ENCODE assay signal across 8 mouse cellular contexts in genomic region chr13:112659986-112660573, GRCm38 (mm10). TPM values are rescaled to one million over a fixed set of nuclear protein-coding genes. Genes with fewer than 3 reads are reported as not detected.
DNase-seq lines count a peak whose midpoint lies in the region; ATAC-seq and TF ChIP-seq lines count a peak whose summit lies in the region.

No protein-coding gene starts in this region.

- peak overlapping the region; percentile 47 for H3K9ac ChIP-seq in heart, adult 2 months (ENCODE audit: low read depth, low read length)
- H3K9ac ChIP-seq in CH12.LX (ENCODE audit: insufficient read depth, low read depth): peak overlapping the region; percentile 22; the same call in 1 of the 2 replicates
- H3K9ac ChIP-seq in forebrain, embryonic 12.5 days: peak overlapping the region; percentile 77; the same call in 1 of the 2 replicates
- H3K9ac ChIP-seq in liver, embryonic 13.5 days: peak overlapping the region; percentile 93

- H3K9me3 ChIP-seq in CH12.LX (replicated peaks; ENCODE audit: low read length): no peaks in the 10 kb centered on the region
- H3K9me3 ChIP-seq in forebrain, embryonic 12.5 days: no peaks in the 10 kb centered on the region
- no peaks in the 10 kb centered on the region for H3K9me3 ChIP-seq in liver, embryonic 13.5 days (replicated peaks)

- H3K4me2 ChIP-seq in CH12.LX (ENCODE audit: insufficient read depth, low read depth, poor library complexity, severe bottlenecking): peak overlapping the region; percentile 57; the same call in 1 of the 2 replicates
- peak overlapping the region; percentile 82 for H3K4me2 ChIP-seq in forebrain, embryonic 12.5 days
- peak overlapping the region; percentile 83 for H3K4me2 ChIP-seq in liver, embryonic 13.5 days

- H3K4me1 ChIP-seq in heart, adult 2 months (ENCODE audit: control insufficient read depth, insufficient read depth, low read length): peaks cover 3% of the 10 kb centered on the region; the same call in 1 of the 2 replicates
- peaks cover 2 to 34% of the 10 kb centered on the region in 2 experiments; a peak in 3 of 4 replicates for H3K4me1 ChIP-seq in CH12.LX (ENCODE audit: control insufficient read depth in 1 of 2, insufficient read depth in 2 of 2)
- H3K4me1 ChIP-seq in forebrain, embryonic 12.5 days: peaks cover 11% of the 10 kb centered on the region
- H3K4me1 ChIP-seq in liver, embryonic 13.5 days (replicated peaks): peaks cover 26% of the 10 kb centered on the region

- dilution Hi-C loops in CH12.LX (cut with MboI; ENCODE audit: extremely low pct_ligation_motif_present, extremely low pct_unique_long_range_greater_than_20kb, low sequenced_read_pairs): no loop called here

- H3K36me3 ChIP-seq in heart, adult 2 months (ENCODE audit: control insufficient read depth, insufficient read depth, low read length): no peaks in the 10 kb centered on the region
- no peaks in the 10 kb centered on the region for H3K36me3 ChIP-seq in CH12.LX (replicated peaks in 1 of 2; ENCODE audit: control insufficient read depth in 1 of 2, insufficient read depth in 1 of 2, low read length in 1 of 2)
- no peaks in the 10 kb centered on the region for H3K36me3 ChIP-seq in forebrain, embryonic 12.5 days (replicated peaks)
- no peaks in the 10 kb centered on the region for H3K36me3 ChIP-seq in liver, embryonic 13.5 days

- WGBS in heart, adult 2 months: 2% methylated on average over 10 of the region's 10 CpGs
- 3% methylated on average over 10 of the region's 10 CpGs for WGBS in forebrain, embryonic 12.5 days
- whole genome bisulfite sequencing in liver, embryonic 13.5 days (ENCODE audit: insufficient replicate concordance): 3% methylated on average over 10 of the region's 10 CpGs

- no peaks in the 10 kb centered on the region for H3K79me2 ChIP-seq in heart, adult 2 months (replicated peaks; ENCODE audit: control insufficient read depth, insufficient read depth, low read length)
- H3K79me2 ChIP-seq in CH12.LX (replicated peaks; ENCODE audit: control insufficient read depth, extremely low read depth, insufficient read depth, poor library complexity, severe bottlenecking): no peaks in the 10 kb centered on the region; the same call in 1 of the 2 replicates

- ATAC-seq in forebrain, embryonic 12.5 days (ENCODE audit: low FRiP score): peak; percentile 37
- peak; percentile 6; the same call in 1 of the 2 replicates for ATAC-seq in liver, embryonic 13.5 days (ENCODE audit: low read depth)

- DNase-seq in heart, adult 2 months: no peak
- no peak for DNase-seq in heart, adult 9 months (ENCODE audit: low spot score in 2 of 2)
- DNase-seq in CH12.LX (ENCODE audit: extremely low read depth): no peak
- DNase-seq in liver, embryonic 13.5 days: no peak
- no peak for DNase-seq in adrenal gland, adult (ENCODE audit: inconsistent age in 2 of 2, low spot score in 1 of 2)
- DNase-seq in gastrocnemius, postnatal 4 days (ENCODE audit: low spot score in 2 of 2): no peak
- DNase-seq in cerebellum, adult 8-10 months: no peak

- TF ChIP-seq CTCF in heart, adult 2 months (IDR thresholded peaks at IDR 0.05): no peak
- no peak for TF ChIP-seq CTCF in CH12.LX (conservative IDR thresholded peaks at IDR 0.05 in 1 of 2, IDR thresholded peaks at IDR 0.05 in 1 of 2; ENCODE audit: low read depth in 2 of 2, low read length in 2 of 2)

- H3K27ac ChIP-seq in heart, adult 2 months: peak overlapping the region; percentile 57; the same call in 1 of the 2 replicates
- H3K27ac ChIP-seq in CH12.LX (ENCODE audit: insufficient read depth, low read depth): no peak overlapping the region
- H3K27ac ChIP-seq in forebrain, embryonic 12.5 days: no peak overlapping the region
- H3K27ac ChIP-seq in liver, embryonic 13.5 days: 0 out of 2 replicates have a peak overlapping the region, but pooled peaks have one; percentile 41

- H3K27me3 ChIP-seq in heart, adult 2 months (ENCODE audit: control insufficient read depth, insufficient read depth, low read length): no peaks in the 10 kb centered on the region
- no peaks in the 10 kb centered on the region for H3K27me3 ChIP-seq in CH12.LX (replicated peaks)
- H3K27me3 ChIP-seq in forebrain, embryonic 12.5 days: no peaks in the 10 kb centered on the region
- no peaks in the 10 kb centered on the region for H3K27me3 ChIP-seq in liver, embryonic 13.5 days

- TF ChIP-seq EP300 in heart, adult 2 months (IDR thresholded peaks at IDR 0.05; ENCODE audit: insufficient read depth, low read depth, low read length): no peak
- no peak for TF ChIP-seq EP300 in CH12.LX (IDR thresholded peaks at IDR 0.05; ENCODE audit: low read length)

- peak overlapping the region; percentile 79 for H3K4me3 ChIP-seq in heart, adult 2 months
- H3K4me3 ChIP-seq in CH12.LX (replicated peaks in 1 of 3; ENCODE audit: low read depth in 2 of 3, low read length in 2 of 3, poor library complexity in 1 of 3): peak overlapping the region; percentile 62 to 78 (median 66)
- peak overlapping the region; percentile 75 for H3K4me3 ChIP-seq in forebrain, embryonic 12.5 days (replicated peaks)
- H3K4me3 ChIP-seq in liver, embryonic 13.5 days (replicated peaks): peak overlapping the region; percentile 82

- no peak for TF ChIP-seq RAD21 in CH12.LX (IDR thresholded peaks at IDR 0.05; ENCODE audit: low read depth, low read length)

- in situ Hi-C loops in CH12.LX (cut with MboI; ENCODE audit: low pct_ligation_motif_present, low pct_unique_long_range_greater_than_20kb, low sequenced_read_pairs): no loop called here

- no peak for TF ChIP-seq POLR2A in heart, adult 2 months (IDR thresholded peaks at IDR 0.05; ENCODE audit: insufficient read depth, low read depth, low read length)
- TF ChIP-seq POLR2A in CH12.LX (IDR thresholded peaks at IDR 0.05; ENCODE audit: low read depth, low read length): no peak

- intact Hi-C loops in heart, adult 2 months (cut with DNase I): loop anchor here (5.0 kb wide), 1 partner anchor 267 kb away; the partner anchor contains the start of genes Dhx29 and Mtrex

TF ChIP-seq in CH12.LX, 34 proteins besides CTCF, POLR2A, EP300 and RAD21:
- TF ChIP-seq KAT2A (IDR thresholded peaks at IDR 0.05; ENCODE audit: insufficient replicate concordance, low read length): no peak
- TF ChIP-seq MAX (IDR thresholded peaks at IDR 0.05; ENCODE audit: low read length): peak; percentile 8; the same call in 1 of the 2 replicates
- TF ChIP-seq ZC3H11A (IDR thresholded peaks at IDR 0.05; ENCODE audit: low read depth, low read length): no peak
- no peak for TF ChIP-seq ZKSCAN1 (IDR thresholded peaks at IDR 0.05; ENCODE audit: borderline replicate concordance, low read depth, low read length)

RNA-seq across cellular contexts. Expression of gene Slc38a9, which starts 0.5 kb away (rescaled TPM):
- 1 to 10 TPM; 7.7 to 8.3 TPM for total RNA-seq in heart, adult 2 months (2021)
- polyA plus RNA-seq in heart, adult 2 months (2012; rRNA removed): 8.5 and 12.3 TPM in 2 replicates
- total RNA-seq in CH12.LX (2012; rRNA removed) (8.6 and 10.0 TPM in 2 replicates), CH12.LX (2014; rRNA removed) (7.8 and 8.4 TPM in 2 replicates)
- 9.6 and 10.4 TPM in 2 replicates for polyA plus RNA-seq in CH12.LX (2012; ENCODE audit: insufficient read length, low read depth)
- polyA plus RNA-seq in forebrain, embryonic 12.5 days (2016; fragmentation: Nextera tagmentation; extraction: Ambion mirVana): 21.8 and 22.2 TPM in 2 replicates
- 10.3 and 10.9 TPM in 2 replicates for polyA plus RNA-seq in liver, embryonic 13.5 days (2015; fragmentation: Nextera tagmentation; extraction: Ambion mirVana)
- total RNA-seq in gastrocnemius, postnatal 4 days (2021): 10 to 100 TPM; 10.3 to 12.0 TPM

RNA-seq across cellular contexts. Expression of gene Ddx4, which starts 7.8 kb away (rescaled TPM):
- under 1 TPM in 1 of 2 experiments, not detected in 1; 0.13 TPM for total RNA-seq in heart, adult 2 months (2021)
- polyA plus RNA-seq in heart, adult 2 months (2012; rRNA removed): 0.06 TPM in 1 of 2 replicates, not detected in the other
- total RNA-seq in CH12.LX (2012; rRNA removed) (0.04 and 0.08 TPM in 2 replicates), CH12.LX (2014; rRNA removed) (0.35 and 0.49 TPM in 2 replicates)
- polyA plus RNA-seq in CH12.LX (2012; ENCODE audit: insufficient read length, low read depth): 0.27 and 0.40 TPM in 2 replicates
- polyA plus RNA-seq in forebrain, embryonic 12.5 days (2016; fragmentation: Nextera tagmentation; extraction: Ambion mirVana): 0.77 and 0.86 TPM in 2 replicates
- 0.20 and 0.27 TPM in 2 replicates for polyA plus RNA-seq in liver, embryonic 13.5 days (2015; fragmentation: Nextera tagmentation; extraction: Ambion mirVana)
- total RNA-seq in gastrocnemius, postnatal 4 days (2021): not detected

Comparison
In these comparisons a context has a peak if more than half of its experiments do, and no peak if none do; other contexts are left out.
1. H3K27ac ChIP-seq: peak in heart, adult 2 months (single experiment) and liver, embryonic 13.5 days (single experiment); none in CH12.LX (single experiment) and forebrain, embryonic 12.5 days (single experiment).
2. H3K9ac ChIP-seq: peak in every context shown above with its lines; median percentile 93 in liver, embryonic 13.5 days; 77 in forebrain, embryonic 12.5 days; 47 in heart, adult 2 months; 22 in CH12.LX.
3. Peak in every context shown above with its lines, with median percentiles within 50 percentile points of each other: H3K4me3 ChIP-seq and H3K4me2 ChIP-seq.